Mouse (Mus musculus) bone marrow, adult 2 months (tissue): ENCODE data around the gene Ccr1l1. TPM values are rescaled to one million over a fixed set of nuclear protein-coding genes. Genes with fewer than 3 reads are reported as not detected.
"Not testable (repeated sequence)": the region's sequence is repeated elsewhere in the genome, so short reads cannot be mapped to it uniquely, and the experiment has no call there.

Source experiments
- H3K27ac ChIP-seq: fragments of 200-500 bp; 2 replicates; pipeline ENCODE4 v1.5.1; 2012; ENCODE audit warnings: low read depth, mild to moderate bottlenecking, control low read depth, inconsistent platforms, low read length; ENCODE audit not compliant: control insufficient read depth, poor library complexity, insufficient read depth
- H3K4me1 ChIP-seq: fragments of 200-500 bp; 2 replicates; pipeline ENCODE4 v1.6.1; 2011; ENCODE audit warnings: low read length; ENCODE audit not compliant: control insufficient read depth, insufficient read depth
- H3K4me3 ChIP-seq: fragments of 200-500 bp; replicated peaks from 2 replicates; pipeline ENCODE3; 2011; ENCODE audit warnings: mild to moderate bottlenecking, low read depth, low read length, control low read depth; ENCODE audit not compliant: control insufficient read depth
- CTCF ChIP-seq: fragments of 200-500 bp; IDR thresholded peaks from 2 replicates; pipeline ENCODE4 v1.5.1; 2011; ENCODE audit warnings: low read length, control low read depth; ENCODE audit not compliant: control insufficient read depth, insufficient read depth
- POLR2A ChIP-seq: fragments of 200-500 bp; IDR thresholded peaks from 2 replicates; pipeline ENCODE4 v1.6.1; 2011; ENCODE audit warnings: low read depth, mild to moderate bottlenecking, control low read depth, low read length, borderline replicate concordance; ENCODE audit not compliant: control insufficient read depth
- WGBS: fragments of 180-500 bp; shearing (Covaris S2); methylation state at CpG from one replicate; pipeline ENCODE4 v1.1.7; 2018; 5-methylcytosine and 5-hydroxymethylcytosine counted together
- polyA plus RNA-seq: library from polyadenylated mRNA; stranded (reverse); fragments of >200 nt; gene quantifications from 2 replicates; pipeline ENCODE4 v1.2.4, GENCODE M21; 2011; ENCODE audit warnings: low replicate concordance; ENCODE audit not compliant: missing spikeins, insufficient read depth, insufficient read length

The Ccr1l1 gene
- polyA plus RNA-seq, 1 experiment = not detected

DNA sequence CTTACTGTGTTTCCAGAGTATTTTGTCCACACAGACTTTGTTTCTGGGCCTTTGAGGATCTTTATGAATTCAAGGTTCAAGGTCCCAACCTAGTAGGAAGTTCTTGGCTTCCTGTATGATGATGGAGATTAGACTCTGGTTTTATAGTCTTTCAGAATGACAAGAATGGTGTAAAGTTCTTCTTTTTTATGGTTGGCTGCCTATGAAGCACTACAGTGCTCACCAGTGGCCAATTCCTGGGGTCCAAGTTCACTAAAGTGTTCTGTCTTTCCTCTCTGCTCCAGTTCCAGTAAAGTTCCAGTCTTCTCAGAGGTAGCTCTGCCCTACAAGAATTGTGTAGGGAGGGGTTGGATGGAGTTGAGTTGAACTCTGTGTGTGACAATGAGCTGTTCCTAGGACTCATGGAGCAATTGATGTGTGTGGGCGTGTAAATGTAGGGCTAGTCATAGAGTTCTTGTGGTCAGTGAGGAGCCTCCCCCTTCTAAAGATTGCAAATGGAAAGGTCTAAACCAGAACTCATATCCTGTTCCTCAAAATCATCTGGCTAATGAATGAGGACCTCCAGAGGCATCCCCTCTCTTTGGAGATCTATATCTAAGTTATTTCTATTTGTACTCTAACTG lies 9.8 kb downstream of the Ccr1l1 start, which contains the start of gene Ccr1:
Gene Ccr1 (minus strand): TSS at position 403 of the 623 bp plus-strand sequence.
- Histone ChIP-seq H3K4me3 (peak within 1 kb of the TSS; percentile 50), H3K4me1 (no peaks in the 10 kb centered on the region; the same call in 1 of the 2 replicates), H3K27ac (peak within 1 kb of the TSS; percentile 79; the same call in 1 of the 2 replicates)
- TF ChIP-seq POLR2A (no peak), CTCF (no peak)
- 38% methylated on average over 1 of the region's 1 CpGs for WGBS

DNA sequence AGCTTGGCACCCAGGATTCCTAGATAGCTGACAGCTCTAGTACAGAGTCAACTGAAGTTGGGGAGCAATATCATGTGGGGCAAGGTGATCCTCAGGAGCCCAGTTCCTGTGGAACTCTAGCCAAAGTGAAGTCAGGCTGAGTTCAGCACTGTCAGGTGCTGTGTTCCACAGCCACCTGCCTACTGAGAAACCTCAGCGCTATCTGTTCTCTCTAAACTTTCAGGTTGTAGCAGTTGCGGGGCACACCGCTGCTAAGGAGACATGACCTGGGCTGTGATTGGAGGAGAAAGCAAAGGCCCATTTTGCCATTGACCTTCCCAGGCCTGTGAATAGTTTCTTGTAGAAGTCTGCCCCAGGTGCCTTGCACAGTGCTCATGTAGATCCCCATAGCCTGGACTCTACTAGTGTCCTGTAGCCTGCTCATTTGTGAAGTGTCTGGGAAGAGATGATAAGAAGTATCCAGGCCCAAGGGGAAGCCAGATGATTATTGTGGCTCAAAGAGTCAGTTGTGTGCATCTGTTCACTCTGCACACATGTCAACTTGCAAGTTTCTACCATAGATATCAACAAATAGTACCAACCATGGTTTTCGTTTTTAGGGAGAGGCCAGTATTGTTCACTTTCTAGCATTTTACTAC lies 11.2 kb downstream of the Ccr1l1 start:
- H3K27ac ChIP-seq, H3K4me1 ChIP-seq: not testable (repeated sequence)
- H3K4me3 ChIP-seq = peak overlapping the region; percentile 47
- WGBS = 50% methylated on average over 1 of the region's 4 CpGs

DNA sequence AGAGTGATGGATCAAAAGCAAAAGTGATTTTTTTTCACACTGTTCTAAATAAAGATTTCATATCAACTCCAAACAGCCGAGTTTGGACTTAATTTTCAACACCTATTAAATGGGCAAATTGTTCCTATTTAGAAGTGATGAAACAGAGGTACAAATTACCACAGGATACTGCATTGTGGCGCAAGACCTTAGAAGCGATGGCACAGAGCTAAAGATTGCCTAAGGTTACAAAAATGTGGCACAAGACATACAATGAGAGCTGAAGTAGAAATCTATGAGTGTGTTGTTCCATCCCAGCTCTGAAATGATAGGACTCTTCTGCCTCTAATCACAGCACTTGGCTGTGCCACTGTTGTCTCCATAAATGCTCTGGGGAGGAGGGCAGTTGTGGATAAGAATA lies 13.4 kb downstream of the Ccr1l1 start:
- no peak for TF ChIP-seq POLR2A
- TF ChIP-seq CTCF = no peak
- Histone ChIP-seq H3K27ac (peak overlapping the region; percentile 36; the same call in 1 of the 2 replicates), H3K4me3 (no peak overlapping the region), H3K4me1 (no peaks in the 10 kb centered on the region; the same call in 1 of the 2 replicates)
- 36% methylated on average over 3 of the region's 3 CpGs for WGBS

DNA sequence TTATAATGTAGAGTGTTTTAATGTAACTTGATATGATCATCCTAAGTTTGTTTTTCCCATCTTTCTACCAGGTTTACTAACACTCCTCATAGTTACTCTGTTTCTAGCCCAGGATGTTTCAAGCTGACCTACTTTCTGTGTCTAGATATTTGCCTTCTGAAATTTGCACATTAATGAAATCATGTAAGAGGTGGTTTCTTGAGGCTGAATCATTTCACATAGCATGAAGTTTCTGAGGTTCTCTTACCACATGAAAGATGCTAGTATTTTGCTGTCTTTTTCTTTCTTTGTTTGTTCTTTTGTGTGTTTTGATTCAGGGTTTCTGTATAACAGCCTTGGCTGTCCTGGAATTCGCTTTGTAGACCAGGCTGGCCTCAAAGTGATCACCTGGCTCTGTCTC lies 18.0 kb downstream of the Ccr1l1 start:
- Histone ChIP-seq H3K4me3 (no peak overlapping the region), H3K4me1 (peaks cover 2% of the 10 kb centered on the region; the same call in 1 of the 2 replicates), H3K27ac (no peak overlapping the region; the same call in 1 of the 2 replicates)
- WGBS = 91% methylated on average over 1 of the region's 1 CpGs
- TF ChIP-seq POLR2A (no peak), CTCF (no peak)

DNA sequence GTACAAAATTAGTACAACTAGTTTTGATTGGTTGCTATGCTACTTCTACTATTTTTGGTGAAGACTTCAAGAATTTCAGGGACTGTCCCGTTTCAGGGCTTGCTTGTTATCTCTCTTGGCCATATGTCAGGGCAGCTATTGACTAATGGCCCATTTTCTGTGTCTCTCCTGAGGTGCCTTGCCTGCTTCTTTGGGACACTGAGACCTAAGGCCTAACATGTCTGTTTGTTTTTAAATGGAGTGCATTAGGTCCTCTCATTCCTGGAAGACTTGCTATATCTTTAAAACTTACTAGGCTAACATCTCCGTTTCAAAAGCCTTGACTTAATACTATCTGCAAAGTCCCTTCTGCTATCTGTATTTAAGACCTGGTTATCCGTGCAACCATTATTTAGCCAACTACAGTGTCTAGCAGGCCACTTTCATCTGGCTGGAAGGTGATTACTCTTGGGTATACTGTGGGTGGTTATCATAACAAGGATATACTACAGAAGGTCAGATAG lies 20.2 kb downstream of the Ccr1l1 start:
- Histone ChIP-seq H3K4me3 (no peak overlapping the region), H3K27ac (no peak overlapping the region), H3K4me1 (peaks cover 3% of the 10 kb centered on the region; the same call in 1 of the 2 replicates)
- no peak for TF ChIP-seq POLR2A
- no peak for TF ChIP-seq CTCF
- WGBS = 53% methylated on average over 3 of the region's 3 CpGs

DNA sequence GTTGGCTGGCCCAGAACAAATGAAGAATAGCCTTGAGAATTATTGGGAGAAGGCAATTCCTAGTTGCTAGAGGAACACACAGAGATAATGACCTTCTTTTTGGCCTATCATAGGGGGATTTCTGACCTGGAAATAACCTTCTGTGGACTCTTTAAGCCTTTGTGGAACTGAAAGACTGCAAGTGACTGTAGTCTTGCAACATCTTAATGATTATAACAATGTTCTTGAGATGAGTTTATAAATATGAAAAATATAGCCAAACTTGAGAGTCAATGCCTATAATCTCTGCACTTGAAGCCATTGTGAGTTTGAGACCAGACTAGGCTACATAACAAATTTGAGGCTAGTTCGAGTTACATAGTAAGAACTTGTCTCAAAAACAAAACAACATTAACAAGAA lies 21.3 kb downstream of the Ccr1l1 start:
- H3K4me1 ChIP-seq = peaks cover 4% of the 10 kb centered on the region
- no peak overlapping the region for H3K27ac ChIP-seq

DNA sequence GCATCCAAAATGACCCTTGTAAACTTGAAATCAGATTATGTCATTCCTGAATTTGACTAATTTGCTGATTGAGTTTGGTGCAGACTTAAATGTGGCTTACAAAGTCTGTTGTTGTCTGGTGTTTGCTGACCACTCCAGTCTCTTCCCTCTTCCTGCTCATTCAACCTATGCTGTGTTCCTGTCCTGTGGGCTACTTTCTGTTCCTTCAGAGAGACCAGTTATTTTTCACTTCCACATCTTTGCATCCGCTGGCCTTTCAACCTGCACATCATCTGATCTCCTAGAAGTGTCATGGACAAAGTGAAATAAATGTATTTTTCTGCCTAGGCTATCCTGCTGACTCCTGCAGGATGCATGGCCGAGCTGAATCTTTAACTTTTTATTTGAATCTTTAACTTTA lies 24.7 kb downstream of the Ccr1l1 start:
- 56% methylated on average over 2 of the region's 2 CpGs for WGBS
- TF ChIP-seq CTCF (no peak), POLR2A (no peak)
- H3K27ac ChIP-seq = no peak overlapping the region
- H3K4me1 ChIP-seq = peaks cover 8% of the 10 kb centered on the region
- H3K4me3 ChIP-seq = no peak overlapping the region

More for the DNA sequence above, 21.3 kb downstream of the Ccr1l1 start:
- 88% methylated on average over 1 of the region's 1 CpGs for WGBS
- TF ChIP-seq CTCF (no peak), POLR2A (no peak)
- H3K4me3 ChIP-seq = no peak overlapping the region

DNA sequence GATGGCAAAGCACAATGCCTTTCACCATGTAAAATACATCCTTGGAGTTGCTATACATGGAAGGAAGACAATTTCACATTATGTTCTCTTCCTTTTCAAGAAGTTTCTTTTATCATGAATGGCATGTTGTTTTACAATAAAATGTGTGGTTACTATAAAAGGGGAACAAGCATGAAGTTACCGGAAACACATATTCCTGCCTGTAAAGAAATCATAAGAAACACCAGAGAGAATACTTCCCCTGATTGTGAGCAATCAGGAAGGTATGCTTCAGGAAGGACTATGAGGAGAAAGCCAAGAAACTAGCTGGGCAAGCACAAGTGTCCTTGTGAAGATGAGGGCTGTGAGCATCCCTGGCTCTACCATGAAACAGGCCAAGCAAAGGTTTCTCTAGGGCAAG lies 27.0 kb downstream of the Ccr1l1 start:
- Histone ChIP-seq H3K4me1 (peaks cover 10% of the 10 kb centered on the region), H3K4me3 (no peak overlapping the region), H3K27ac (peak overlapping the region; percentile 46)
- 8% methylated on average over 1 of the region's 1 CpGs for WGBS
- no peak for TF ChIP-seq CTCF
- no peak for TF ChIP-seq POLR2A

DNA sequence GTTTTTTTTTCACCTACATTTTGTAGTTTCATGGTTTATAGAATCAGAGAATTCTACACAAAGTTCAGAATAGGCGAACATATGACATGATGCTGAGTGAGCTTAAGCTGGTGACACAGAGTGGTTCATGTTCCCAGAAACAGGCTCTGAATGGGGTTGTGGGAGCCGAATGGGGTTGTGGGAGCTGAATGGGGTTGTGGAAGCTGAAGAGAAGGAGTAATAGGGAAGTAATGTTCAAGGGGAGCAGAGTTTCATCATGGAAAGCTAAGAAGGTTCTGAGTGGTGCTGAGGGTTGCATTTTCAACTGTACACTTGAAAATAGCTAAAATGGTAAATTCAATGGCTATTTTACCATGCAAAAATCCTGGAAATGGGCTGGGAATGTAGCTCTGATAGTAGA lies 28.8 kb downstream of the Ccr1l1 start:
- peaks cover 10% of the 10 kb centered on the region for H3K4me1 ChIP-seq
- 53% methylated on average over 2 of the region's 2 CpGs for WGBS
- no peak for TF ChIP-seq CTCF
- no peak for TF ChIP-seq POLR2A
- H3K4me3 ChIP-seq = no peak overlapping the region
- H3K27ac ChIP-seq = no peak overlapping the region
